Mouse (Mus musculus): ENCODE measurements around the gene Olfr819. TPM values are rescaled to one million over a fixed set of nuclear protein-coding genes. Genes with fewer than 3 reads are reported as not detected.

Gene Olfr819
- not detected for total RNA-seq (2023)

GRCm38 (mm10) chr10:129967166-129967565 is at the start of gene Olfr819:
Gene Olfr819, minus strand, starts transcription at chr10:129967266.

GRCm38 (mm10) chr10:130012321-130012720 is 45.3 kb upstream of the Olfr819 start, which contains the start of gene Olfr820:
Gene Olfr820, plus strand, starts transcription at chr10:130012621.

GRCm38 (mm10) chr10:129984962-129985361 is 17.9 kb upstream of the Olfr819 start, which contains the start of gene Gm10310:
Gene Gm10310, minus strand, starts transcription at chr10:129985062.

GRCm38 (mm10) chr10:129976040-129976439 is 9.0 kb upstream of the Olfr819 start, which contains the start of gene Olfr247:
Gene Olfr247, minus strand, starts transcription at chr10:129976140.

GRCm38 (mm10) chr10:129949000-129949399 is 18.1 kb downstream of the Olfr819 start, which contains the start of gene Olfr818:
Gene Olfr818, minus strand, starts transcription at chr10:129949100.

GRCm38 (mm10) chr10:129915497-129915896 is 51.6 kb downstream of the Olfr819 start, which contains the start of gene Olfr816:
Gene Olfr816, minus strand, starts transcription at chr10:129915597.

Other genes with a start within 250 kb of the Olfr819 start
- gene Olfr805, start 237.9 kb downstream of the Olfr819 start, total RNA-seq (2023), result not detected
- not detected for gene Olfr806, start 225.3 kb downstream of the Olfr819 start, total RNA-seq (2023)
- not detected for gene Olfr807, start 209.5 kb downstream of the Olfr819 start, total RNA-seq (2023)
- gene Olfr808, start 201.8 kb downstream of the Olfr819 start, total RNA-seq (2023), result not detected
- not detected for gene Olfr809, start 192.6 kb downstream of the Olfr819 start, total RNA-seq (2023)
- gene Olfr810, start 172.3 kb downstream of the Olfr819 start, total RNA-seq (2023), result not detected
- not detected for gene Olfr811, start 162.9 kb downstream of the Olfr819 start, total RNA-seq (2023)
- not detected for gene Olfr812, start 121.2 kb downstream of the Olfr819 start, total RNA-seq (2023)
- gene Olfr813, start 111.9 kb downstream of the Olfr819 start, total RNA-seq (2023), result not detected
- not detected for gene Olfr814, start 87.4 kb downstream of the Olfr819 start, total RNA-seq (2023)
- gene Olfr815, start 61.4 kb downstream of the Olfr819 start, total RNA-seq (2023), result not detected
- not detected for gene Olfr816, start 51.7 kb downstream of the Olfr819 start, total RNA-seq (2023)
- not detected for gene Olfr818, start 18.2 kb downstream of the Olfr819 start, total RNA-seq (2023)
- gene Olfr247, start 8.9 kb upstream of the Olfr819 start, total RNA-seq (2023), result not detected
- gene Gm10310, start 17.8 kb upstream of the Olfr819 start, total RNA-seq (2023), result not detected
- gene Olfr820, start 45.4 kb upstream of the Olfr819 start, total RNA-seq (2023), result not detected
- not detected for gene Olfr821, start 63.1 kb upstream of the Olfr819 start, total RNA-seq (2023)
- gene Olfr822, start 103.9 kb upstream of the Olfr819 start, total RNA-seq (2023), result not detected
- not detected for gene Olfr823, start 148.1 kb upstream of the Olfr819 start, total RNA-seq (2023)
- gene Olfr824, start 162.7 kb upstream of the Olfr819 start, total RNA-seq (2023), result not detected
- gene Olfr825, start 199.5 kb upstream of the Olfr819 start, total RNA-seq (2023), result not detected
- not detected for gene Olfr826, start 216.9 kb upstream of the Olfr819 start, total RNA-seq (2023)
- gene Olfr827, start 247.1 kb upstream of the Olfr819 start, total RNA-seq (2023), result not detected